Mouse (Mus musculus): ENCODE results near the gene Ing4.

Gene Ing4

GRCm38 (mm10) chr6:125039533-125040153 lies at the start of gene Ing4:
Gene Ing4 (plus strand): TSS chr6:125039760.
- DNase-seq: peak; percentile 92

GRCm38 (mm10) chr6:124992241-124992640 lies 47.3 kb upstream of the Ing4 start:
- DNase-seq: no peak

- peak; percentile 25 for DNase-seq
Measured at GRCm38 (mm10) chr6:124993365-124993764, 46.2 kb upstream of the Ing4 start.

- no peak for DNase-seq
Measured at GRCm38 (mm10) chr6:124993876-124994275, 45.7 kb upstream of the Ing4 start.

GRCm38 (mm10) chr6:124995246-124995645 lies 44.3 kb upstream of the Ing4 start:
- DNase-seq: no peak

GRCm38 (mm10) chr6:124995831-124996403 lies 43.6 kb upstream of the Ing4 start:
- no peak for DNase-seq

GRCm38 (mm10) chr6:124996551-124997501 lies 42.7 kb upstream of the Ing4 start, which contains the start of gene Pianp:
Gene Pianp (plus strand): TSS chr6:124996694.
- DNase-seq: peak; percentile 39

GRCm38 (mm10) chr6:124998066-124998465 lies 41.5 kb upstream of the Ing4 start:
- DNase-seq: no peak

GRCm38 (mm10) chr6:124999091-124999490 lies 40.5 kb upstream of the Ing4 start:
- DNase-seq: no peak

- no peak for DNase-seq
Measured at GRCm38 (mm10) chr6:124999546-124999945, 40.0 kb upstream of the Ing4 start.

GRCm38 (mm10) chr6:125003706-125004105 lies 35.9 kb upstream of the Ing4 start:
- no peak for DNase-seq

GRCm38 (mm10) chr6:125005086-125005485 lies 34.5 kb upstream of the Ing4 start:
- DNase-seq: no peak

GRCm38 (mm10) chr6:125008060-125008459 lies 31.5 kb upstream of the Ing4 start:
- DNase-seq: no peak

- DNase-seq: peak; percentile 99
Measured at GRCm38 (mm10) chr6:125008586-125009128, 30.9 kb upstream of the Ing4 start.

- DNase-seq: no peak
Measured at GRCm38 (mm10) chr6:125009129-125009180, 30.6 kb upstream of the Ing4 start, which contains the start of gene Zfp384. Gene Zfp384 (plus strand): TSS chr6:125009145.

- peak; percentile 71 for DNase-seq
Measured at GRCm38 (mm10) chr6:125009181-125010073, 30.1 kb upstream of the Ing4 start.

GRCm38 (mm10) chr6:125017682-125018081 lies 21.9 kb upstream of the Ing4 start:
- DNase-seq: no peak

- DNase-seq: peak; percentile 38
Measured at GRCm38 (mm10) chr6:125030532-125030931, 9.0 kb upstream of the Ing4 start.

GRCm38 (mm10) chr6:125031604-125032003 lies 8.0 kb upstream of the Ing4 start:
- DNase-seq: no peak

- no peak for DNase-seq
Measured at GRCm38 (mm10) chr6:125038666-125039065, 894 bp upstream of the Ing4 start.

- no peak for DNase-seq
Measured at GRCm38 (mm10) chr6:125039131-125039530, 429 bp upstream of the Ing4 start.

- DNase-seq: no peak
Measured at GRCm38 (mm10) chr6:125040221-125040620, 661 bp downstream of the Ing4 start.

- no peak for DNase-seq
Measured at GRCm38 (mm10) chr6:125041047-125041446, 1.5 kb downstream of the Ing4 start.

Measured in kidney, adult 11 months (tissue).